Mouse (Mus musculus) limb, embryonic 14.5 days (tissue): ENCODE results near the gene Rpusd1. TPM values are rescaled to one million over a fixed set of nuclear protein-coding genes. Genes with fewer than 3 reads are reported as not detected.

Experiments
- ATAC-seq: fragments of 200-750 bp; cut with Nextera tagmentation; 2 replicates; pipeline ENCODE4 v1.8.0; 2017; ENCODE audit warnings: low read depth, moderate number of reproducible peaks, moderate TSS enrichment; ENCODE audit not compliant: low FRiP score
- DNase-seq: peaks from one replicate; pipeline ENCODE4 v3.0.0-alpha.2; 2015; ENCODE audit warnings: low spot score
- H3K27ac ChIP-seq: fragments of 300-500 bp; sonication (generic); replicated peaks from 2 replicates; pipeline ENCODE4 v1.5.1; 2014; ENCODE audit warnings: low read depth, mild to moderate bottlenecking, low read length, moderate library complexity, mixed read lengths
- H3K27me3 ChIP-seq: fragments of 300-500 bp; sonication (generic); 2 replicates; pipeline ENCODE4 v1.6.1; 2014; ENCODE audit warnings: low read length, mixed read lengths; ENCODE audit not compliant: control insufficient read depth, insufficient read depth
- H3K36me3 ChIP-seq: fragments of 300-500 bp; sonication (generic); 2 replicates; pipeline ENCODE4 v1.6.1; 2014; ENCODE audit warnings: mild to moderate bottlenecking, low read length, moderate library complexity, mixed read lengths; ENCODE audit not compliant: control insufficient read depth, insufficient read depth
- H3K4me1 ChIP-seq: fragments of 300-500 bp; sonication (generic); 2 replicates; pipeline ENCODE4 v1.6.1; 2014; ENCODE audit warnings: antibody characterized with exemption, low read length, mixed read lengths; ENCODE audit not compliant: control insufficient read depth, insufficient read depth
- H3K4me2 ChIP-seq: fragments of 300-500 bp; sonication (generic); replicated peaks from 2 replicates; pipeline ENCODE4 v1.6.1; 2014; ENCODE audit warnings: low read depth, mild to moderate bottlenecking, low read length, moderate library complexity; ENCODE audit not compliant: severe bottlenecking
- H3K4me3 ChIP-seq: fragments of 300-500 bp; sonication (generic); replicated peaks from 2 replicates; pipeline ENCODE4 v1.5.1; 2014; ENCODE audit warnings: low read length
- H3K9ac ChIP-seq: fragments of 300-500 bp; sonication (generic); 2 replicates; pipeline ENCODE4 v1.6.1; 2014; ENCODE audit warnings: mild to moderate bottlenecking, low read depth, low read length, moderate library complexity; ENCODE audit not compliant: severe bottlenecking
- H3K9me3 ChIP-seq: fragments of 300-500 bp; sonication (generic); 2 replicates; pipeline ENCODE4 v1.6.1; 2016; ENCODE audit warnings: low read length; ENCODE audit not compliant: control insufficient read depth
- POLR2A ChIP-seq: fragments of 200-500 bp; IDR thresholded peaks from 2 replicates; pipeline ENCODE4 v1.8.0; 2012; ENCODE audit warnings: inconsistent platforms, mild to moderate bottlenecking, moderate library complexity, borderline replicate concordance; ENCODE audit not compliant: insufficient read depth, insufficient read length; ENCODE audit errors: extremely low read depth
- WGBS: fragments of 180-500 bp; shearing (Covaris S2); extraction: QIAGEN DNeasy Blood & Tissue Kit; methylation state at CpG from one replicate; pipeline ENCODE4 v1.1.7; 2014; 5-methylcytosine and 5-hydroxymethylcytosine counted together
- polyA plus RNA-seq, 2 experiments: library from polyadenylated mRNA; depleted of rRNA in 1 of 2; stranded (reverse) in 1 of 2; unstranded in 1 of 2; fragments of >200 nt; fragmentation: Nextera tagmentation in 1 of 2; extraction: Ambion mirVana in 1 of 2; gene quantifications; 2 replicates each; pipeline versions ENCODE4 v1.2.1 to v1.2.3; 2012 to 2014

Rpusd1 gene
- polyA plus RNA-seq (2012; rRNA removed), result 48.2 and 71.7 TPM in 2 replicates
- polyA plus RNA-seq (2014; fragmentation: Nextera tagmentation; extraction: Ambion mirVana), result 26.1 and 26.6 TPM in 2 replicates

DNA sequence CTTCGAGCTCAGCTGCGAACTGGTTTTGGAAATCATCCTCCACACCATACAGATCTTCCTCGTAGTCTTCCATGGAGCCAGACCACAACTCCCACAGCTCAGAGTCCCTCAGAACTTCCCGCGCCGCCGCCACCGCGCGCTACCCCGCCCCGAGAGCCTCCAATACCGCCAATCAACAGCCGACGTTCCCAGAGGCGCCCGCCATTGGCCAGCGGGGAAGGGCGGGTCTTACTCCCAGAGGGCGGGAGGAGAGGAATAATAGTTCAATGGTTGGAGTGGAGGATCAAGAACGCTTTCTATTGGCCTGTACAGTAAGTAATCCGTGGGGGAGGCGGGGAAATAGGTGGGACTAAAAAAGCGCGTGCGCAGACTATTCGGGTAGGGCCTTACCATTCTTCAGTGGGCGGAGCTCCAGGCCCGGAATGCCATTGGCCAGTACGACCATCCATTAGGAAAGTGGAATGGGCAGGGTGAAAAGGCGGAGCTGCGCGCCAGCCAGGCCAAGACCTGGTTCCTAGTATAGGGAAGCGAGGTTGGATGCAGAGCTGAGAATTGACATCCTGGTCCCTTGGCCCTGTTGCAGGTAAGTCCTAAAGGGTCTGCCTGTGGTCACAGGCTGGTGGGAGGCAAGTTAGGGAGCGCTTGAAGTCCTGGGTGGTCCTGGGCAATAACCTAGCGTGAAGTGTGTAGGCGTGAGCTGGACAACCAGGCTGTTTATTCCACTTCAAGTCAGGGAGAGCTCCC lies at the start of gene Rpusd1, which contains the start of gene Chtf18:
Rpusd1 (plus strand) TSS at position 406 of the 744 bp plus-strand sequence.
Chtf18 (minus strand) TSS at position 155 of the 744 bp plus-strand sequence.
- H3K36me3 ChIP-seq, result peaks cover 18% of the 10 kb centered on the region
- H3K27me3 ChIP-seq, result no peaks in the 10 kb centered on the region
- TF ChIP-seq POLR2A, result peak; percentile 65; the same call in 1 of the 2 replicates
- H3K4me3 ChIP-seq, result peak within 1 kb of the TSS; percentile 57
- H3K9ac ChIP-seq, result peak within 1 kb of the TSS; percentile 84
- WGBS, result under 1% methylated on average over 37 of the region's 37 CpGs
- H3K9me3 ChIP-seq, result no peaks in the 10 kb centered on the region
- peak; percentile 99 for ATAC-seq
- peak within 1 kb of the TSS; percentile 96 for H3K4me2 ChIP-seq
- H3K27ac ChIP-seq, result peak within 1 kb of the TSS; percentile 9; the same call in 1 of the 2 replicates
- peaks cover 12% of the 10 kb centered on the region for H3K4me1 ChIP-seq
- DNase-seq, result peak; percentile 100

DNA sequence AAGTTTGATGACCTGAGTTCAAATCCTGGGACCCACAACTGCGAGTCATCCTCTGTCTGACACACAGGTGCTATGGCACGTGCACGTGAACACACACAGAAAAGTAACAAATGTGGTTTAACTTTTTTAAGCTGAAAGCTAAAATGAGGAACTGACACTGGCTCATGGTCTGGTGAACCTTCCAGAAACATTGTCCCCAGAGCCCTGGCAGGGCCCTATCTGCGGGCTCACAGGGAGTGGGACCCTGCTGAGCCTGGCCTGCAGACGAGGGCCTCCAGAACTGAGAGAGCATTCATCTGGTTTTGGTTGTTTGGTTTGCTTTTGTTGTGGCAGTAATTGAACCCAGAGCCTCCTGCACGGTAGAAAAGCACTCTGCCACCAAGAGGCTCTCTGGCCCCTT lies 49.5 kb upstream of the Rpusd1 start:
- Histone ChIP-seq H3K36me3 (no peaks in the 10 kb centered on the region), H3K4me1 (no peaks in the 10 kb centered on the region), H3K27me3 (no peaks in the 10 kb centered on the region), H3K9ac (no peak overlapping the region), H3K9me3 (no peaks in the 10 kb centered on the region), H3K4me2 (no peak overlapping the region), H3K4me3 (no peak overlapping the region), H3K27ac (no peak overlapping the region)
- DNase-seq (no peak), ATAC-seq (no peak)
- WGBS, result 60% methylated on average over 6 of the region's 6 CpGs
- TF ChIP-seq POLR2A, result no peak

DNA sequence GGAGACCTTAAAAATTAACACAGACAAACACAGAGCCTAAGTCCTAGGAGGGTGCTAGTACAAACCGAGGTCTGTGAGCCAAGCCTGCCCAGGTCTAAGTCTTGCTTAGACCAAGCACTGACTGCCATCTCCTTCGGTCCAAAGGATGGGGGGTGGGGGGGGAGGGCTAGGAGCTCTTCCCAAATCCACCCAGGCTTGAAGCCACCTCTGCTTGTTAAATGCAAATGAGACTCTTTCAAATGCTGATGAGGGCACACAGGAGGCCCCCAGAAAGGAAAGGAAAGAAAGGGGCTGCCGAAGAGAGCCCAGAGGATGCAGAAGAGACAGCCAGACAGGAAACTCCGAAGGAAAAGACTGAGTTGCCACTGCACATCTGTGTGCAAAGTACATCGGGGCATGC lies 47.7 kb upstream of the Rpusd1 start:
- no peak for ATAC-seq
- Histone ChIP-seq H3K4me2 (no peak overlapping the region), H3K9me3 (no peaks in the 10 kb centered on the region), H3K9ac (no peak overlapping the region), H3K4me3 (no peak overlapping the region), H3K36me3 (no peaks in the 10 kb centered on the region), H3K4me1 (no peaks in the 10 kb centered on the region), H3K27ac (no peak overlapping the region), H3K27me3 (no peaks in the 10 kb centered on the region)
- 9% methylated on average over 5 of the region's 5 CpGs for WGBS
- no peak for TF ChIP-seq POLR2A
- DNase-seq, result no peak

DNA sequence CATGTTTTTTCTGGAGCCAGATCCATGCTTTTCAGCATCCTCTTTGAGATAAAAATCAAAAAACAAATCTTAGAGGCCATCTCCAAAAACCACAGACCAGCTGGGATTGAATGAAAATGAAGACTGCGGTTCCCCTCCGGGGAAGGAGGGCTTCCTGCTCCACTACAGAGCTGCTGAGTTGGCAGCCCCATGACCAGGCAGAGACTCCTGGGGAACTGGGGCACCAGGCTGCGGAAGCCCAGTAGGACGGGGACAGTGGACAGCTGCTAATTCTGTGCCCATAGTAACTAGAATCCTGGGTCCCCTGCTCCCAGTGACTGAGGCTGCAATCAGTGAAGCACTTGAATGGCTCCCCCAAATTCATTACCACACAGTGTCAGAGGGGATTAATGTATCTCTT lies 45.8 kb upstream of the Rpusd1 start:
- Histone ChIP-seq H3K27me3 (no peaks in the 10 kb centered on the region), H3K4me1 (no peaks in the 10 kb centered on the region), H3K36me3 (no peaks in the 10 kb centered on the region), H3K9ac (no peak overlapping the region), H3K4me2 (no peak overlapping the region), H3K27ac (no peak overlapping the region), H3K9me3 (no peaks in the 10 kb centered on the region), H3K4me3 (no peak overlapping the region)
- DNase-seq (no peak), ATAC-seq (no peak)
- 81% methylated on average over 4 of the region's 4 CpGs for WGBS
- no peak for TF ChIP-seq POLR2A

DNA sequence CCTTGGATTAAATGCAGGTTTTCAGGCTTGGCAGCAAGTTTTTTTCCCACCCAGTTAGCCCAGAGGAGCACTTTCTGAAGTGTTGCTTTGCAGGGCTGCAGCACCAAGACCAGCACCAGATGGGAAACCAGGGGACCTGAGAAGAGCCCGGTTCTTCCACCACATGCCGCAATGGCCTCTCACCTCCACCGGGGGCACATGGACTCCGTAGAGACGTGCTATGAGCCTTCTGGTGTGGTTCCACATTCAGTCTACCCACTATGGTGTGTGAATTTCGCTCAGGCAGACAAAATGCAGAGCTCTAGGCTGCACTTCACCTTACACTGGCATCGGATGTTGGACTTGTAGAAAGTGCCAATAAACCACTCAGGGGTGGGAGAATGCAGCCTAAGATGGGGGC lies 41.1 kb upstream of the Rpusd1 start:
- H3K4me1 ChIP-seq, result peaks cover 6% of the 10 kb centered on the region
- no peaks in the 10 kb centered on the region for H3K9me3 ChIP-seq
- ATAC-seq (no peak), DNase-seq (no peak)
- H3K4me3 ChIP-seq, result no peak overlapping the region
- TF ChIP-seq POLR2A, result no peak
- H3K4me2 ChIP-seq, result no peak overlapping the region
- 0 out of 2 replicates have a peak, but pooled peaks cover 5% of the 10 kb centered on the region for H3K27me3 ChIP-seq
- no peaks in the 10 kb centered on the region for H3K36me3 ChIP-seq
- H3K27ac ChIP-seq, result no peak overlapping the region
- 40% methylated on average over 7 of the region's 7 CpGs for WGBS
- no peak overlapping the region for H3K9ac ChIP-seq
